Mouse (Mus musculus): Measurements from ENCODE around the gene Gm4181.
"Not testable (repeated sequence)": the region's sequence is repeated elsewhere in the genome, so short reads cannot be mapped to it uniquely, and the experiment has no call there.

Gm4181 gene

DNA sequence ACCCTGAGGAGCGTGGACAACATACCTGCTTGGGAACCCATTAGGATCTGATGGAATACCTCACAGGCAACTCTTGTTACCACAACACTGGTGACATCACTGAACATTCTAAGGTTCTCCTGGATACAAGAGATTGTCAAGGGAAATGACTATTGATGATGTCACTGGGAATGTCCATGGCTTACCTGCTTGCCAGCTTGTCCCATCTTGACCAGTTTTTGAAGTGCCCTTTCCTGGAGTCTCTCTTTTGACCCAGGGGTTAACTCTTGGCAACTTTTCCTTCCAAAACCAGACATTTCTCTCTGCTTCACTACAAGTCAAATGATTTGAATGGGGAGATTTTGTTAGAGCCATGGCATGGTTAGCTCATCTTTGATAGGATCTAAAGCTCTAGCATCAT, at the start of gene Gm4181:
Gm4181 (minus strand) TSS at position 101 of the 400 bp plus-strand sequence.
- not testable (repeated sequence) for DNase-seq

DNA sequence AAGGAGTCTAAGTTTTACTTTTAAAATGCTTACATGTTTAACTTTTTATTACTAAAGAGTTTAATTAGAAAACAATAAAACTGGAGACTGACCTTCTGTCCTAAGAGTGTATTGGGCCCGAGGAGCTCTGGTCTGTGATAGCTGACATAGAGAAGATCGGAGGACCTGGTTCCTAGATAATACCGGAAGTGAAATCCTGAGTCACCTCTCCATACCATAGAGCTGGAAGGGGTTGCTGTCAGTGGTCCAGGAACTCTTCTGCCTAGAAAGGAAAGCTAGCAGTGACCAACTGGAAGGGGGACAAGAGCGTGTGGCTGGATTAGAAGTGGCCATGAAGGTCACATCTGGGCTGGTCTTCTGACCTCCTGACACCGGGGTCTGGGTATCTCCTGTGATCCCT, 41.8 kb upstream of the Gm4181 start:
- DNase-seq = no peak

DNA sequence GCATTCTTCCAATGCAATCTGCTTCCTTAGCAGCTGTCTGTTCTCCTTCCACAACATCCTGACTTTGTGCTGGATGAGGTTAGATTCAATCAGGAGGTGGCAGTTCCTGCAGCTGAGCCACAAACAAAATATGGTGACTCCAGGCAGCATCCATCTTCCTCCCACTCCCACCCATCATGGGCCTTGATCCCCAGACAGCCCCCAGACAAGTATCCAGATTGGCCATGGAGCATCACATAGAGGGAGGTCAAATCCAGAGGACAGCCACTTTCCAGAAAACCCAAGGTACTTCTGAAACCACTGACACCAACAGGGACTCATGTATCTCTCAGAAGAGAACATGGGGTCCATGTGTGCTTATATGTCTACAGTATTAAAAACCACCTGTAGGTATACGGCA, 3.0 kb downstream of the Gm4181 start:
- peak; percentile 2 for DNase-seq

DNA sequence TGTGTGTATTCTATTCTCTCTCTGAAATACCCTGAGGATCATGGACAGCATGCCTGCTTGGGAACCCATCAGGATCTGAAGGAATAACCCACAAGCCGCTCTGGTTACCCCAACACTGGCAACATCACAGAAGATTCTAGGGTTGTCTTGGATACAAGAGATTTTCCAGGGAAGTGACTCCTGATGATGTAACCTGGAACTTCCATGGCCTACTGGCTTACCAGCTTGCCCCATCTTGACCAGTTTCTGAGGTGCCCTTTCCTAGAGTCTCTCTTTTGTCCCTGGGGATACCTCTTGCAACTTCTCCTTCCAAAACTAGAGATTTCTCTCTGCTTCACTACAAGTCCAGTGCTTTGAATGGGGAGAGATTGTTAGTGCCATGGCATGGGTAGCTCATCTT, 24.3 kb downstream of the Gm4181 start, which contains the start of gene Gm17078:
Gm17078 (minus strand) TSS at position 101 of the 400 bp plus-strand sequence.
- no peak for DNase-seq

DNA sequence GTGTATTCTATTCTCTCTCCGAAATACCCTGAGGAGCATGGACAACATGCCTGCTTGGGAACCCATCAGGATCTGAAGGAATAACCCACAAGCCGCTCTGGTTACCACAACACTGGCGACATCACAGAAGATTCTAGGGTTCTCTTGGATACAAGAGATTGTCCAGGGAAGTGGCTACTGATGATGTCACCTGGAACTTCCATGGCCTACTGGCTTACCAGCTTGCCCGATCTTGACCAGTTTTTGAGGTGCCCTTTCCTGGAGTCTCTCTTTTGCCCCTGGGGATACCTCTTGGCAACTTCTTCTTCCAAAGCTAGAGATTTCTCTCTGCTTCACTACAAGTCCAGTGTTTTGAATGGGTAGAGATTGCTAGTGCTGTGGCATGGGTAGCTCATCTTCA, 43.4 kb downstream of the Gm4181 start, which contains the start of gene Gm17174:
Gm17174 (minus strand) TSS at position 101 of the 400 bp plus-strand sequence.
- DNase-seq = not testable (repeated sequence)

Measured in kidney, adult 8-10 months (tissue).